Mouse (Mus musculus): ENCODE data around the gene Defb5.
"Not testable (repeated sequence)": the region's sequence is repeated elsewhere in the genome, so short reads cannot be mapped to it uniquely, and the experiment has no call there.

DNA sequence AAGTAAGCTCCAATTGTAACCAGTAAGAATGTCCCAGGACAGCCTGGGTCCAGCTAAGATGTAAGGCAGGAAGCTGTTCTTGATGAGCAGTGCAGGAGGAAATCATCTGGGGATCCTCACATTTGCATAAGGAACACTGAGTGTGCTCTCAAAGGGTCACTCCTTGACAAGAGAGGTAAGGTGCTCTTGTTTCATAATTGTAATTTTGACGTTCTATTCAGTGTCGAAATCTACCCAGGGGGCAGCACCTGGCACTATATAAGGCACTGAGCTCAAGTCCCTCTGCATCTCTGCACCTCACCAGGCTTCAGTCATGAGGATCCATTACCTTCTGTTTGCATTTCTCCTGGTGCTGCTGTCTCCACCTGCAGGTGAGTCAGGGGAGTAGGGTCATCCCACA lies 45.7 kb downstream of the Defb5 start, which contains the start of gene Defb3:
- TF ChIP-seq CTCF (conservative IDR thresholded peaks at IDR 0.05; ENCODE audit: insufficient read depth, insufficient read length, low read depth, low read length), result 0 out of 2 replicates have a peak, but pooled peaks have one; percentile 6
- not testable (repeated sequence) for TF ChIP-seq POLR2A (IDR thresholded peaks at IDR 0.05; ENCODE audit: low read depth, low read length)
